Mouse (Mus musculus) megakaryocyte, adult 5-6 weeks (primary cell): ENCODE measurements around the gene Fam214b. TPM values are rescaled to one million over a fixed set of nuclear protein-coding genes. Genes with fewer than 3 reads are reported as not detected.
A peak's percentile ranks its signal among the peaks of the same experiment; 100 is the strongest.

Source experiments
- ATAC-seq: 2 replicates; pipeline ENCODE4 v1.8.0; 2016; ENCODE audit warnings: mild to moderate bottlenecking, inconsistent platforms; ENCODE audit not compliant: poor library complexity, severe bottlenecking
- total RNA-seq, 2 experiments: library from RNA; stranded (forward) in 1 of 2; stranded (reverse) in 1 of 2; fragments of 153-499, 151-499 nt in 1 of 2; fragments of 221-1000, 200-1000 nt in 1 of 2; gene quantifications; 2 replicates each; pipeline versions ENCODE4 v1.2.3 to v1.2.4; 2015 to 2017

Fam214b gene
- total RNA-seq, 2 experiments from 2014 or later = 15.4 to 31.7 TPM

DNA sequence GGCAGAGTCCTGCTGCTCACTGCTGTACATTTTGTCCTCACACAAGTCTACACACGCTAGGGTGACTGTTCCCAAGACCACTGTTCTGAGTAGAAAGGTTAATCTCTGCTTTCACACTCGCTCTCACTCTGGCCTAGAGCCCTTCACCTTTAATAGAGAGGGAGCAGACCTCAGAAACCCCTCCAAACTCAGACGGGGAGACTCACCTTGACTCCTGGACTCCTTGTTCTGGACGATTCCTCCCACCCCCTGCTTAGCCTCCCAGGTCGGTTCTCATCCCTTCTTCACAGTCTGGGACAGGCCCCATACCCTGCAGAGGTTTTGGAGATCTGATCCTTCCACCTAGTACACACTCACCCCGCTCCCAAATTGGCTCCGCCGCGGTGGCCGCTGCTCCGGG, 6.4 kb downstream of the Fam214b start:
- no peak for ATAC-seq

DNA sequence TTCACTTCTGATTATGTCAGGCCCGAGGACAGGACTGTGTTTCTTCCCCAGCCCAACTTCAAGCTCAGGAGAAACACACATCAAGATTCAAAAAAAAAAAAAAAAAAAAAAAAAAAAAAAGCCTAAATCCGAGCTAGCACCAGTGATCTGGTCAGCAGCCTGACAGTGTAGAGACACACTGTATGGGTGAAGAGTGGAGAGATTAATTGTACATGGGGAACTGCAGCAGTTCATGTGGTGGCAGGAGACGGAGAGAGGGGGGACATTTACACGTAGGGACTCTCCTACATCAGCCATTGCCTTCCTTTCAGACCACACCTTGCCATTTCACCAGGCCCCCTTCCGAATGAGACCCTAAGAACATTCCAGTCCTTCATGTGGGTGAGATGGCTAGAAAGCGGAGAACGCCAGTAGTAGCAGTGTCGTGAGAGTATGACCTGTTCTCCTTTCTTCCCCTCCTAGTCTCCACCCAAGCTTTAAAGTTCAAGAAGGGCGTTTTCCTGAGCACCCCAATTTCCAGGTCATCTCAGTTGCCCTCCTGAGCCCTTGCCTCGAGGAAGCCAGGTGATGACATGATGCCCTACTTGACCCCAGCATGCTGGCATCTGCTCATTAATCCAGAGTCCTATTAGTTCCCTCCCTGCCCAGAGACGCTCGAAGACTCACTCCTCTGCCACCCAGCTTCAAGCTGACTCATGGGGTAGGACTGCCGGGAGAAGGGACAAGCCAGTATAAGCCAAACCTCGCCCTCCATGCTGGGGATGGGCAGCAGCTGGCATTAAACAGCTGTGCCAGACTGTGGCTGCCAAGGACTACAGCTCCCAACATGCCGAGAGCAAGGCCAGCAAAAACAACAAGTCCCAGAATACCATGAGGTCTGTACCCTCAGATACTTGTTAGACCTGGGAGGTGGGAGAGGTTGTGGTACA, 7.2 kb downstream of the Fam214b start:
- ATAC-seq = no peak

DNA sequence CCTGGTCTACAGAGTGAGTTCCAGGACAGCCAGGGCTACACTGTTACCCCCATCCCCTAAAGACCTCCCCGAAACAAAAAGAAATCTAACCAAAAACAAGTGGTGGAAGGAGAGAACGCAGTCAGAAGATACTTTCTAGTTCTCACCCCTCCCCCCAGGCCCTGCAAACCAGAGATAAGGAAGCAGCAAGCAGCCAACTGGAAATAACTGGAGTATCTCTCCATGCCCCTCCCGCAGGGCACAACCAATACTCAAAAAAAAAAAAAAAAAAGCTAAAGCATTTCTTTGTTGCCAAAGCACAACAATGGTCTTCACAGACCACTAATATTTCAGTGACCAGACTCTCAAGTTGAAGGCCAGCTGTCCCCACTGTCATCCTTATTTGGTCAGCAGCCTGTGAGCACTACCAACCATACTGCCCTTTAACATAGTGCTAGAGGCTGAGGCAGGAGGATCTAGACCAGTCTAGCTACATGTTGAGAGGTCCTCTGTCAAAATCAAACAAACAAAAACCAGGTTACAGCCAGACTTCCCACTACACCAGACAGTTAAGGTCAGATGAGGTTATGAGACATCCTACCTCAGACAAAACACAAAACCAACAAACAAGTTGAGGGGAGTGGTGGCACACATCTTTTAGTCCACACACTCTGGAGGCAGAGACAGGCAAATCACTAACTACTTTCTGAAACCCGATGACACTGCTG, 8.0 kb downstream of the Fam214b start:
- ATAC-seq = no peak

DNA sequence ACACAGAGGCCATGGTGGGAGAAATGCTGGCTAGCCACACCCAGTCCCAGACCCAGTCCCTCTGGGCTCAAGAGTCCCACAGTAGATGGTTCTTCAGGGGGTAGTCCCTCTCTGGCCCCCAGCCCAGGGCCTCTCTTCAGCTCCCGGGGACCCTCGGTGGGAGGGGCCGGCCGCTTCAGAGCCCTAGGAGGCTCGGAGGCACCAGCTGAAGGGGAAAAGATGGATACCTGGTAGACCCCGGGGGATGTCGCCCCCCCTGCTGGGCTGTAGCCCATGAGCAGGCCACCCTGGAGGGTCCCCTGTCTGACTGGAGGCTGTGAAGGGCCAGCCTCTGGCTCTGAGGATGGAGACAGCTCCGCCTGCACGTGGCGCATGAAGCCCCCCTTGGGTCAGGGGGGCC, 9.7 kb downstream of the Fam214b start:
- ATAC-seq = no peak

DNA sequence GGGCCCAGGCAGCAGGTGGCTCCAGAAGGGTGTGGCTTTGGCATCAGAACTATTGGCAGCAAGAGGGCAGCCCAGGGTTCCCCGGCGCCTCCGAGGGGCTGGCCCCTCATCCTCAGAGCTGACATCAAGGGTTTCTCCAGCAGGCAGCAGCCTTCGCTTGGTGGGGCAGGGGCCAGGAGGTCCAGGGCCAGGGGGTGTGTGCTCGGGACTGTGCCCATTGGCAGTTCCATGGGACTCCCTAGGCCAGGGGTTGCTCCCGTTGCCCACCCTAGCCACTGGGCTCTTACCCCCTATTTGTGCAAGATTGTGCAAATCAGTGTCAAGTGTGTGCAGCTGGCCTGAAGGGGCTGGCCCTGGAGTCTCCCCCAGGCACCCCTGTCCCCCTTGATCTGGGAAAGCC, 10.2 kb downstream of the Fam214b start:
- no peak for ATAC-seq

DNA sequence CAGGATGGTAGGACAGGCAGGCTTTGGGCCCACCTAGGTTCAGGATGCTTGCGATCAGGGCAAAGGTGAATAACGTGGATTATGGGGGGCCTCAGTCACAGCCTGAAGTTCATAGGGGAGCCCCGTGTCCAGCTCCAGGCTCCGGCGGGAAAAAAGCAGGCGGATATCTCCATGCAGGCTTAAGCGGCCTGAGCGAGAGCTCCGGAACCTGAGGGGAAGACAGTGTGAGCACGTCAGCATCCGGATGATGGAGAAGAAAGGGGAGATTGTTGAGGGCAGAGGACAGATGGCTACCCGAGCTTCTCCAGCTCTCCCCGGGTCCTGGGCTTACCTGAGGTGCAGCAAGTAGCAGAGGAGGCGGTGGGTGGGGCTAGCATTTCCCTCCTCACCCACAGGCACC, 12.5 kb downstream of the Fam214b start:
- ATAC-seq = no peak

DNA sequence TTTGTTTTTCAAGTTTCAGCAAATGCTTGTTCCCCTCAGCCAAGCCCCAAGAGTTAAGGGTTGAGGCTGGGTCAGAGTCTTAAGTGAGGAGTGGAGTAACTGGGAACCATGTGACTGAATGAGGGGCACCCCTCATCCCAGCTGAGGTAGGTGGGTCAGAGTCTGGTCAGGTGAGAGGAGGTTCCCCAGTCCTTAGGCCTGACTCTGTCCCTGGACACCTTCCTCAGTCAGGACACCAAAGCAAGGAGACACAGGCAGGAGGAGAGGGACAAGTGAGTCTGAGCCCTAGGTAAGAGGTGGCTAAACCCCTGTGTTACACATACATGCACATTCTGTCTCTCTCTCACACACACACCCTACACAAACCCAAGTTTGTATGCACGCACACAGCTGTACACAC, 13.5 kb downstream of the Fam214b start:
- no peak for ATAC-seq

DNA sequence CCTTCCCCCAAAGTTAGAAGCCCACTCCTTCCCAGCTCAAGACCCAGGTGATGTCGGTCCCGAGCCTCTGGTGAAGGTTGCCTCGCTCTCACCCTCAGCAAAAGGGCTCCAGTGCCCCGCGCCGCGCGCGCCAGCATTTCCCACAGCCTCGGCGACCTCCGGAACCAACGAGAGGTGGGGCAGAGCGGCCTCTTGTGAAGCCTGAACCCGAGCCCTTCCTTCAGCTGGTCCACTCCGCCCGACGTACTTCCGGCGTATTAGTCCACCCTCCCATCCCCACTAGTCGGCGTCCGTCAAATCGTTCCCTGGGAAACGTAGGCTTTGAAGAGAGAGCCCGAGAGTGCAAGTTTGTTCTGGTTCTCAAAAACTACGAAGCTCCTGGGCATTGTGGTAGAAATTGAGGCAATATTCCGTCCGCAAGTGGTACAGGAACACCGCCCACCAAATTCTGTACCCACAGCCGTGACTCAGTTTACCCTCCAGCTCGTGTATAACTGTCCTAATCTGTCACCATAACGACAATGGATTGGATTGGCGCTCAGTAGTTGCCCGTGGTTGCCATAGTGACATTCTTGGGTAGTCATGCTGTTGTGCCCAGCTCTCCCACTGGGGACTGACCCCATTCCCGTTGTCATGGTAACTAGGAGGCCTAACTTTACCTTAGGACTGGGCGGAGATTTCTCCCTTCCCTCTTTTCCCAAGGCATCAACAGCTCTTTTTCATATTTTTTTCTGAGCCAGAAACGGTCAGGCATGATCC, 14.6 kb downstream of the Fam214b start, which contains the start of gene Stoml2:
Gene Stoml2 (minus strand): TSS at position 474 of the 759 bp plus-strand sequence.
- ATAC-seq = peak; percentile 99

DNA sequence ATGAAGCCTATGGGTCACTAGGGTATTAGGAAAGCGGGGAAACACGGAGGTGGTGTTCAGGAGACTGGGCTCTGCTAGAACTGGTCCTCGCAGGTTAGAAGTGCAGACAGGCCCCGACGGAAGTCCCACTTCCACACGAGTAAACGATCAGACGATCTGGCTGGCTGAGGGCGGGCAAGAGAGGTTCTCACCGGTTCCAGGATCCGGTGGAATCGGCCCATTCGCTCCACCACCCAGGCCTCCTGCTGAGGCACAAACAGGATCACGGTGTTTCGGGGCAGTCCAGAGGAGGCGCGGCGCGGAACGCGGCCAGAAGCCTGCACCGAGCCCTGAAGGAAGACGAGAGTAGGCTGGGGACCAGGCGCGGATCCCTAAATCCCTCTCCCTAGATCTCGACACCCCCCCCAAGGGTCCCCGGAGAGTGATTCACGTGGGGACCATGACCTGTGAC, 15.2 kb downstream of the Fam214b start:
- peak; percentile 41 for ATAC-seq

DNA sequence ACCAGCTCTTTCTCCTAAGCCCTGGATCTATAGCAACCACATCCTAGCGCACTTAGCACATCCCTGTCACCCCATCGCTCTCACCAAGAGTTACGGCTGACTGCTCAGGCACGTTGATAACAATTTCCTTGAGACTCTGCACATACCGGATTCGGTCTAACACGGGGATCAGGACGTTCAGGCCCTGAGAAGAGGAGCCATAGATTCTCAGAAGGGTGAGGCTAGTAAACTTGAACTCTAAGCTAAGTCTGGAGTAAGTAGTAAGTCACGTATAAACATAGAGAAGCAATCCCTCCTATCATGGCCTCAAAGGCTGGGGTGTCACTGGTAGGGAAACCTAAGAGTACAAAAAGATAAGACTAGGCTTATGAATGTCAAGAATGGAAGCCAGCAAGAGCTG, 15.7 kb downstream of the Fam214b start:
- no peak for ATAC-seq

DNA sequence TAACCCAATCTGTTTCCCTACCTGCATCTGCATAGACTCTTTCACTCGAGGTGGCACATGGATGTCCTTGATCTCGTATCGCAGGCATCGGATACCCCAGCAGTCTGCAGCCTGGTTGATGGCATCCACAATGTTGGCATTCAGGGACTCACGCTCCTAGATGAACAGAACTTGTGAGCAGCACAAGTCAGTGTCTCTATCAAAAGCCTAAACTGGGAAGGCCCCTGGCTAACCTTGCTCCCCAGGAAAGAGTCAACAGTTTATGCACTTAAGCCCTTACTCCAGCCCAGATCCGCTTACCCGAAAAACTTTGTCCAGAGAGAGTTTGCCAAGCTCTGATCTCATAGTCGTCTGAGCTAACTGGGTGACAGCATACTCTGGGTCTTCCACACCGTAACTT, 16.3 kb downstream of the Fam214b start:
- ATAC-seq = no peak

DNA sequence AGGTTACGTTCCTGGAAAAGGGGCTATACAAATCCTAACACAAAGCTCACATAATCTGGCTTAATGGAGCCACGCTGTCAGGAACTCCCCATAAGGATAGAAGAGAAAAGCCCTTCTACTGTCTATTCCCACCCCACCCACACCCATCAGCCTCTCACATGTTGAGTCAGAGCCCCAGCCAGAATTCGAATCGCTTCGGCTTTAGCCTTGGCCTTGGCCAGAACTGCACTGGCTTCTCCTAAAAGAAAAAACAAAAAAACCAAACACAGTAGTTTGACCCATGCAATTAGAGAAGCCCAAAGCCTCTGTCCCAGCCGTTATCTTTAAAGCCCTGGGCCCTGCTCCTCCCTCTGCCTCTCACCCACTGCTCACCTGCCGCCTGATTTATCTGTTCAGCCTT, 16.9 kb downstream of the Fam214b start:
- ATAC-seq = no peak

DNA sequence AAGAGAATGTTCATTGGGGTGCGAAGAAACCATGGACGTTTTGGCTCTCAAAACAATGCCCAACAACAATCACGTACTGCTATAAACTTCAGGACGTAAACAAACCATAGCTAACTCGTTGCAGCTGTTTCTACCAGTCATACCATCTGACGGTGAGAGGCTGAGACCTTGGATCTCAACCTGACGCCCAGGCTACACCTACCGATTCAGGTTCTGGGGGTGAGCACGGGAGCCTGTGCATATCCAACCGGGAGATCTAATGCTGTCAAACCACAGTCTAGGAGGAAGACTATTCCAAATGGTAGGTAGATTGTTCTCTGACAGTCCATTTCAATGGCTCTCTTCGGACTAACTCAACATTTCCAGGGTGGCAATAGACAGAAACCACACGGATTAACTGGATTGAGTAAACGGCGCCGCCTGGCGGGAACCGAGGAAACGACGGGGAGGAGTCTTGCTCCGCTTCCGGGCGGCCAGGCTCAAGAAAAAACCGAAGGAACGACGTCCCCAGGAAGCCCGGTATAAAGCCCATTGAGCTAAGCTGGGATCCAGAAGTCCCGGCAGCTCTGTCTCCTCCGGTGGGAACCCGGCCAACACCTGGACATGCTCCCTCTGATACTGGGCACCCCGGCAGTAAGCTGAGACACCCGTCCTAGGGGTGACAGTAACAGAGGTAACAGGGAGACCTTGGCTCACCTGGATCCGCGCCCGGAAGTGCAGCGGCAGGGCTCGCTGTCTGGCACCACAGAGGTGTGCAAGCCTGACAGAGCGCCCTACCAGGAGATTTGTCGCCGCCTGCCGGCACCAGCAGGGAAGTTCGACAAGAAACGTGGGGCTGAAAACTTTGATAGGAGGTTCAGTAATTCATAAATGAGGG, 20.7 kb downstream of the Fam214b start, which contains the start of gene Pigo:
Gene Pigo (minus strand): TSS at position 736 of the 877 bp plus-strand sequence.
- peak; percentile 96 for ATAC-seq

DNA sequence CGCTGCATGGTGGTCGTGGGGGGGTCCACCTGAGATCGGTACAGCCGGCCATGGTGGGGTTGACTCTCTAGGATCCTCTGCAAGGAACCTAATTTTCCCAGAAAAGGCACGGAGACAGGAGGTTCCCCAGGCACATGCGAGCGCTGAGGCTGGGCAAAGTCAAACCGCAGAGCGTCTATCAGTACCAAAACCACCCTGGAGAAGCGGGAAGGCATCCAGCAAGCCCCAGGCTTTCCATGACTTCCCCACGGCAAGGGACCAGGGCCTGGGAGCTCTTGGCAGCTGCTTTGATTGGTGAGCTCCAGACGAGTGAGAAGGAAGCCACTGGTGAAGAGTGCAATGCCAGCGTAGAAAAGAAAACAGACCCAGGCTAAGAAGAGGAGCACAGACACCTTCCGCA, 21.3 kb downstream of the Fam214b start:
- ATAC-seq = no peak

DNA sequence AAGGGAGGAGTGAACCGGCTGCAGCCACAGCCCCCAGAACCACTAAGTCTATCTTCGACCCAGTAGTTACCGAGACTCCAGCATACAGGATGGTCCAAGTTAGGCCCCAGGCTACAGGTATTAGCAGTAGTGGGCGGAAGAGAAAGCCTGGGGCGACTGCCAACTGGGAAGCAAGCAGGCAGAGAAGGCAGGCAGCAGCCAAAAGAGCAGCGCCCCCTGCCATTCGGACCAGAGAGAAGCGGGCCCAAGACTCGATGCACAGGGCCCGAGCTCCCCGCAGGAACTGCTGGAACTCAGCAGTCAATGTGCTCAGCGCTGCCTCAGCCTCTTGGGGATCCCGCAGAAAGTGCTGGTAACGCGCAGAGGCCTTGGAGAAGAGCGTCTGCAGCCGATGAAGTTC, 24.7 kb downstream of the Fam214b start:
- no peak for ATAC-seq

DNA sequence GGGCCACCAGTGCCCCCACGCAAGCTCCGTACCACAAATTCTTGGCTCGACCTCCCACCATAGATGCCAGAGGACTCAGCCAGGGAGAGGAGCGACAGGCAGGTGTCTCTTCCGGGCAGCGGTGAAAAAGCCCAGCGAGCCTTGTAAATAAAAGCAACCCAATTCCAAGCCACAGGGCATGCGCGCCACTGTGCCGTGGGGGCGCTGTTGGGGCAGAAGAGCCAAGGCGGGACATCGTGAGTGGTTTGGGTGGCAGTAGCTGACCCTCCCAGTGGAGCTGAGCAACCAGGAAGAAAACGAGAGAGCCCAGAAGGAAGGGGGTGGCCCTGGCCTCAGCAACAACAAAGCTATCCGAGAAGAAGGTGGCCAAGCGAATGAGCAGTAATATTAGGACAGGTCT, 25.1 kb downstream of the Fam214b start:
- no peak for ATAC-seq

DNA sequence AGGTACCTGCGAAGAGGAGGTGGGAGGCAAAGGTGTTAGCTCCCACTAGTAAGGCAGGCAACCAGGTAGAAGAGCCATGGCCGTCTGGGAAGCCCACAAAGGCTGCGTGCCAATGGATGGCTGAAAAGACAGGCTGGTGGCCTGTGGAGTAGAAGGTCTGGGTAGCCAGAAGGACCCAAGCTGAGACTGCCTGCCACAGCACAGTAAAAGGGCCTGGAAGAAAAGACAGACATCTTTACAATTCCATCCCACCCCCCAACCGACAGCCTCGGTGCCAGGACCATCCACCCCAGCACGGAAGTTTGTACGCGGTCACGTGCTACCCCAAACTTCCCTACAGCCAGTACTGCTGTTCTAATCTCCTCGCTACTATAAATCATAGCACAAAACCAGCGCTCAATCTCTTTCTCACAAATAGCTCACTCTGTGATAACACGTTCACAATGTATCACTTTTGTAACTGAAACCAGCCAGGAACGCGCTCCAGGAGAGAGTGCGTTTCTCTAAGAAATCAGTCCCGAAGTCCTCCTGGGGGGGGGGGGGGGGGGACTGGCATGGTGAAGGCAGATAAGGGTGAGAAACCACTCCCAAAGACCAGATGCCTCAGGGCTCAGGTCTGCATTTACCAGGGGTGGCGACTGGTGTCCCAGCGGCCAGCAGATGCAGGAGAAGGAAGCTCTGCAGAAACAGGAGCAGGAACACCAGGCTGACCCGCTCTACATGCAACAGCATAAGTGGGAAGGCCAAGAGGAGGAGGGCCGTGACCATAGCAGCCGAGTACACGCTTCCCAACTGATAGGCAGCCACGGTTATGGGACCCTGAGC, 26.2 kb downstream of the Fam214b start:
- ATAC-seq = no peak

DNA sequence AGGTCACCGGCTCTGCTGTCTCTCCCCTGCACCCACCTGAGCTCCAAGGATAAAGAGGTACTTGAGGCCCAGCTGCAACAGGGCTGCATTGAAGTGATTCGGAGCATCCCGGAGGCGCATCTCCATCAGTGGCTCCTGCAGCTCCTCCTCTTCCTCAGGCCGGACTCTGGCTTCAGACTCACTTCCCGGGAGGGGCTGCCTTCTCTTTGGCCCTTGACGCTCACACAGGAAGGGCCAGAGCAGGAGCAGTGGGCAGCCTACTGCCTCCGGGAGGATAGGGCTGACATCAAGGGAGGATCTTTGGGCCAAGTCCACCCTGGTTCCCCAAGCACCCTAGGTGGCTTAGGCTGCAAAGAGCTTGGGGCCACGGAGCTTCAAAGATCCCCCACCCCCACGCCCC, 26.8 kb downstream of the Fam214b start:
- no peak for ATAC-seq

DNA sequence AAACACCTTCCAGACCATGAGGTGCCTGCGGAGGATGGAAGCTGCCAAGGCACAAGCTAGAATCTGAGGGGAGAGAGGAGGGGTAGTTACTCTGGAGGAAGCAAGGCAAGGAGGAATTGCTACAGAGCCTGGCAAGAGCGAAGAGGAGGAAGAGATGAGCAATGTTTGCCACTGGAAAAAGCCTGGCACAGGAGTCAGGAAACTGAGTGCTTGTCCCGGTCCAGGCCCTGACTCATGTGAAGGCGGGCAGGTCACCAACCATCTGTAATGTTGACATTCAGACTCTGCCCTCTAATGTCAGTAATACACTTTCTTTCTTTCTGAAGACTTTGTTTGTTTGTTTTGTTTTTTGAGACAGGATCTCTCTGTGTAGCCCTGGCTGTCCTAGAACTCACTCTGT, 27.9 kb downstream of the Fam214b start:
- ATAC-seq = no peak
